Mouse (Mus musculus): Measurements from ENCODE around the gene Catsperg2.
"Not testable (repeated sequence)": the region's sequence is repeated elsewhere in the genome, so short reads cannot be mapped to it uniquely, and the experiment has no call there.

GRCm38 (mm10) chr7:29708891-29709290 is 17.9 kb downstream of the Catsperg2 start:
- not testable (repeated sequence) for TF ChIP-seq GATA1 (IDR thresholded peaks at IDR 0.05; ENCODE audit: borderline replicate concordance, low read length); FLI1 (IDR thresholded peaks at IDR 0.05; ENCODE audit: low read length)

Data from megakaryocyte, embryonic 14.5 days (primary cell).